Mouse (Mus musculus) hematopoietic stem cell, adult 5-6 weeks (primary cell): Measurements from ENCODE around the gene Hus1b. TPM values are rescaled to one million over a fixed set of nuclear protein-coding genes. Genes with fewer than 3 reads are reported as not detected.

Experiments used
- ATAC-seq, 2 experiments: fragments of 125-278 bp in 1 of 2; replicated peaks in 1 of 2; 2 replicates each; pipeline ENCODE4 v1.8.0; 2016 to 2017; ENCODE audit warnings: inconsistent platforms in 2 of 2, mild to moderate bottlenecking in 2 of 2, moderate number of reproducible peaks in 2 of 2, low read depth in 1 of 2, moderate TSS enrichment in 1 of 2; ENCODE audit not compliant: low FRiP score in 2 of 2, poor library complexity in 2 of 2, severe bottlenecking in 2 of 2, insufficient read depth in 1 of 2, low TSS enrichment in 1 of 2
- total RNA-seq: library from RNA; stranded (forward); fragments of 172-1452, 232-1000 nt; gene quantifications from 2 replicates; pipeline ENCODE4 v1.2.3, GENCODE M21; 2017

The Hus1b gene
- total RNA-seq, 1 experiment from 2014 or later, result 1.1 TPM

- ATAC-seq, result no peak
These were observed 18.9 kb upstream of the Hus1b start for GRCm38 (mm10) chr13:30966507-30966911.

- ATAC-seq, result no peak
These were observed 14.4 kb upstream of the Hus1b start for GRCm38 (mm10) chr13:30961932-30962331.

- no peak for ATAC-seq
These were observed 13.2 kb upstream of the Hus1b start for GRCm38 (mm10) chr13:30960714-30961113.

GRCm38 (mm10) chr13:30953580-30953979 lies 6.0 kb upstream of the Hus1b start:
- no peak for ATAC-seq

- no peak for ATAC-seq
These were observed 4.5 kb upstream of the Hus1b start for GRCm38 (mm10) chr13:30952044-30952443.

GRCm38 (mm10) chr13:30949181-30949580 lies 1.6 kb upstream of the Hus1b start:
- ATAC-seq, result no peak

GRCm38 (mm10) chr13:30947129-30947528 lies 430 bp downstream of the Hus1b start:
- ATAC-seq, result no peak

GRCm38 (mm10) chr13:30945788-30946187 lies 1.8 kb downstream of the Hus1b start:
- no peak for ATAC-seq

GRCm38 (mm10) chr13:30932972-30933371 lies 14.6 kb downstream of the Hus1b start:
- ATAC-seq, result peak in 1 of 2 experiments; percentile 60; a peak in 2 of 4 replicates

GRCm38 (mm10) chr13:30931613-30932012 lies 15.9 kb downstream of the Hus1b start:
- no peak for ATAC-seq

- no peak for ATAC-seq
These were observed 18.4 kb downstream of the Hus1b start for GRCm38 (mm10) chr13:30929119-30929518.

- no peak for ATAC-seq
These were observed 23.3 kb downstream of the Hus1b start for GRCm38 (mm10) chr13:30924269-30924668.

GRCm38 (mm10) chr13:30921914-30922313 lies 25.6 kb downstream of the Hus1b start:
- no peak for ATAC-seq

- ATAC-seq, result no peak
These were observed 33.8 kb downstream of the Hus1b start for GRCm38 (mm10) chr13:30913757-30914156.

GRCm38 (mm10) chr13:30913028-30913427 lies 34.5 kb downstream of the Hus1b start:
- peak in 1 of 2 experiments; percentile 42; a peak in 1 of 4 replicates for ATAC-seq

GRCm38 (mm10) chr13:30911931-30912625 lies 35.5 kb downstream of the Hus1b start:
- ATAC-seq, result no peak

- no peak for ATAC-seq
These were observed 36.7 kb downstream of the Hus1b start for GRCm38 (mm10) chr13:30910889-30911288.

- ATAC-seq, result no peak
These were observed 45.3 kb downstream of the Hus1b start for GRCm38 (mm10) chr13:30902286-30902685.

GRCm38 (mm10) chr13:30901387-30902041 lies 46.0 kb downstream of the Hus1b start:
- peak; percentile 59 to 75; a peak in 3 of 4 replicates for ATAC-seq
